Mouse (Mus musculus) stomach, postnatal 0 days (tissue): ENCODE measurements at regions not wholly inside any gene's neighbourhood (a gene's known extent, or its start where the extent isn't known, plus 50 kb on each side); places are given as distances from the start of the nearest gene placed in this dataset.

Experiments used
- CTCF ChIP-seq: IDR thresholded peaks from 2 replicates; pipeline ENCODE4 v1.5.1; 2016; ENCODE audit warnings: antibody characterized with exemption, low read depth, mild to moderate bottlenecking, moderate library complexity
- EP300 ChIP-seq: optimal IDR thresholded peaks from 2 replicates; pipeline ENCODE3; 2016; ENCODE audit warnings: antibody characterized with exemption

DNA sequence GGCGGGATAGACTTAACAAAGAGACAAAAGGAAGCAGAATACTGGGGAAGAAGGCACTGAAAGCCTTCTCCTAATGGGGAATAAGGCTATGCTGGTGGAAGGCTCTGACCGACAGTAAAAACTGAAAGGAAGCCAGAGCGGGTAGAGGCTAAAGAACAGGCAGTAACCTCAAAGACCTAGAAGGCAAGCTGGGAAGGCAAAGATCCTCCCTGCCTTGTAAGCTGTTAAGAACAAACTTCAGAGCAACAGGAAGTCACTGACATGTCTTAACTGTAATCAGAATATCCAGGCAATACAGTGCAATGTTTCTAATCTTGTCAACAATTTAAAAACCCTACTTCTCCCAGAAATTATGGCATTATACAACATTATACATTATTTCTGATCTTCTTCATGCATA lies 235.2 kb upstream of the Mef2c start:
- TF ChIP-seq EP300 = no peak
- no peak for TF ChIP-seq CTCF
